Mouse (Mus musculus) Patski (cell line): Measurements from ENCODE around the gene Olfr161. TPM values are rescaled to one million over a fixed set of nuclear protein-coding genes. Genes with fewer than 3 reads are reported as not detected.
"Not testable (repeated sequence)": the region's sequence is repeated elsewhere in the genome, so short reads cannot be mapped to it uniquely, and the experiment has no call there.

Experiments used
- ATAC-seq: fragments of 100-300 bp; one replicate; pipeline ENCODE4 v1.8.0; 2021
- CTCF ChIA-PET: fragments of 350-600 bp; sonication (Branson Sonifier 250); formaldehyde crosslinking; loops from one replicate; lab custom pipeline; 2022; ENCODE audit warnings: inconsistent platforms; lab: Charles Lee
- POLR2A ChIA-PET: fragments of 350-600 bp; sonication (Branson Sonifier 250); formaldehyde crosslinking; loops from one replicate; lab custom pipeline; 2022; ENCODE audit warnings: antibody characterized with exemption, inconsistent platforms; lab: Charles Lee
- DNase-seq: peaks from one replicate; pipeline ENCODE4 v3.0.0-alpha.2; 2011; ENCODE audit warnings: low read depth, low spot score
- H3K27me3 ChIP-seq: fragments of 371-371 bp; one replicate; pipeline ENCODE4 v1.5.1; 2021
- CTCF ChIP-seq: fragments of 100-300 bp; IDR thresholded peaks from one replicate; pipeline ENCODE4 v1.5.1; 2021
- in situ Hi-C: fragments of 300-500 bp; cut with MboI; formaldehyde crosslinking; loops from 3 replicates; pipeline ENCODE4 v1.11.1; 2018; ENCODE audit warnings: low pct_unique_long_range_greater_than_20kb, mixed read lengths
- polyA plus RNA-seq: library from polyadenylated mRNA; unstranded; gene quantifications from one replicate; pipeline ENCODE4 v1.2.3, GENCODE M21; 2021

Olfr161 gene
- polyA plus RNA-seq: not detected

DNA sequence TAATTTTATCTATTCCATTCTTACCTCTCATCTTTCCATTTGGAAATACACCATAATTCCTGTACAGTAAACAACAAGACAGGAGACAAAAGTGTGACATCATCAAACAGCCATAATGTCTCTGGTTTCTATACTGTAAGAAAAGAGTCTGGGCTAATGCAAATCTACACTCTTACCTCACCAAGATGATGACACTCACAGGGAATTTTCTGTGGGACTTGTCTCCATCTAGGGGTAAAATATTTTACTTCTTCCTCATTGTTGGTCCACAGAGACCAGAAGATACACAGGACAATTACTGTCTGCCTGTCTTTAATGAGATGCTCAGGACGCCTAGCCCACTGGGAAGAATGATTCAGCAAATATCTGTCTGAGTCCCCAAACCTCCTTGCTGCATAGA is at the start of gene Olfr161:
TSS of gene Olfr161 (plus strand) at position 352 of the 400 bp plus-strand sequence.
- ChIA-PET POLR2A (no interaction called here), CTCF (no interaction called here)
- no peak for TF ChIP-seq CTCF
- no peak for DNase-seq
- in situ Hi-C loops: no loop called here
- H3K27me3 ChIP-seq: no peaks in the 10 kb centered on the region
- ATAC-seq: no peak

DNA sequence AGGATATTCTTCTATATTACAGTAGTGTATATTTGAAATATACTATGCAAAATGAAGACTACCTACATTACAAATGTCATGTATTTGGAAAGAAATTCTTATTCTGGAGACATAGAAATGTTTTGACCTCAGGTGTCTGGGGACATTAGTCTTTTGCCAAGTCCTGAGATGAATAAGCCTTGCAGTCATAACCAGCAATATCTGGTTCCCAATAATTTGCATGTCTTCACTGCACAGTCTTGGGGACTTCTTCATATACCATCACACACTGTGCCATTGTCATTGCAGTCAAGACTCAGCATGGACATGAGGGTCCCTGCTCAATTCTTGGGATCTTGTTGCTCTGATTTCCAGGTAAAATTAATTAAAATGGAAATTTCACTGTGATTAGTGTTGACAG is 27.3 kb upstream of the Olfr161 start:
- in situ Hi-C loops: no loop called here
- H3K27me3 ChIP-seq: no peaks in the 10 kb centered on the region
- DNase-seq: no peak
- ChIA-PET CTCF (no interaction called here), POLR2A (no interaction called here)
- no peak for TF ChIP-seq CTCF
- no peak for ATAC-seq

DNA sequence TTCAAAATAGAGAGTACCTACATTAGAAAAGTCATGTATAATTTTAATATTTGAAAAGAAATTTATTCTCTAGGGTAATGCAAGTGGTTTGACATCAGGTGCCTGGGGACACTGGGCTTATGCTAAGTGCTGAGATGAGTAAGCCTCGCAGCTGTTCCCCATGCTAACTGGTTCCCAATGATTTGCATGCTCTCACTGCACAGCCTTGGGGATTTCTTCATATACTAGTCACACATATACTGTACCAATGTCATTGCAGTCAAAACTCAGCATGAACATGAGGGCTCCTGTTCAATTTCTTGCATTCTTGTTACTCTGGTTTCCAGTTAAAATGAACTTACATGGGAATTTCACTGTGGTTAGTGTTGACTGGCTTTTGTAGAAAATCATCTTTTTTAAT is 13.2 kb upstream of the Olfr161 start:
- H3K27me3 ChIP-seq, in situ Hi-C loops, DNase-seq, ATAC-seq, POLR2A ChIA-PET, CTCF ChIA-PET: not testable (repeated sequence)

DNA sequence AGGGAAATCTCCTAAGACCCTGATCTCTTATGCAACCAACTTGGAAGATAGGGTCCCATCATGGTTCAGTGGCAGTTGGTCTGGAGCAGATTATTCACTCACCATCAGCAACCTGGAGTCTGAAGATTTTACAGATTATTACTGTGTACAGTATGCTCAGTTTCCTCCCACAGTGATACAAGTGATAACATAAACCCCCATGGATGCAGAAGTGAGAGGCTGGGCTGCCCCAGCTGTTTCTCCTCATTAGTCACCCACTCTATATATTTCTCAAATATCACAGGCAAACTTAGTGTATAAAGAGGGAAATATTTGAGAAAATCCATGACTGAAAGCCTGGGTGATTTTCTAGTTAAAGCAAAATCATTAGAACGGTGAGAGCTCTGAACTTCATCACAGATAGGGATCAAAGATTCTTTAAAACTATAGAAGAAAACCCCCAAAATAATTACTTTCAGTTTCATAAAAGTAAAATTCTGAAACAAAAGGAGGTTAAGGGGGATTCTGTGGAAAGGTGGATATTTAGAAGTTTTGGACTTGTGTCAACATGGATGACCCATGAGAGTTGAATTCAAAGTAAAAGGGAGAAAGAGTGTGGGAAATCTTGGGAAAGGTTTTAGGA is 12.5 kb upstream of the Olfr161 start:
- in situ Hi-C loops, CTCF ChIA-PET, H3K27me3 ChIP-seq, ATAC-seq, DNase-seq, POLR2A ChIA-PET: not testable (repeated sequence)

DNA sequence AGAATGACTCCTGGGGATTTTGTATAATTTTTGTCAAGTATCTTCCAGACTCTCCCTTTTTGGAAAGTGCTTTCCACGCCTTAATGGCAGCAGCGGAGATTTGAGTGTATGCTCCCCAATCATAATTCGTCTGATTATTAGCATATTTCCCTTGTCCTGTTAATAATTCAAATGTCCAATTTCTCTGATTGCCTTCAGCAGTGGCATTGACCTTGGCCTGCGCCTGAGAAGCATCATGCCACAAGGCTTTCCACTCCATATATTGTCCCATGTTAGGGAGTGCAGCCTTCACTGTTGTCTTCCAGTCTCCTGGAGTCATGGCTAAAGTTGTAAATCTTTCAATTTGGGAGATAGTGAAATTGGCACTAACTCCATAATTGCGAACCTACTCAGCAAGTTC is 40.5 kb downstream of the Olfr161 start:
- DNase-seq, H3K27me3 ChIP-seq, CTCF ChIA-PET, in situ Hi-C loops, POLR2A ChIA-PET, ATAC-seq: not testable (repeated sequence)

DNA sequence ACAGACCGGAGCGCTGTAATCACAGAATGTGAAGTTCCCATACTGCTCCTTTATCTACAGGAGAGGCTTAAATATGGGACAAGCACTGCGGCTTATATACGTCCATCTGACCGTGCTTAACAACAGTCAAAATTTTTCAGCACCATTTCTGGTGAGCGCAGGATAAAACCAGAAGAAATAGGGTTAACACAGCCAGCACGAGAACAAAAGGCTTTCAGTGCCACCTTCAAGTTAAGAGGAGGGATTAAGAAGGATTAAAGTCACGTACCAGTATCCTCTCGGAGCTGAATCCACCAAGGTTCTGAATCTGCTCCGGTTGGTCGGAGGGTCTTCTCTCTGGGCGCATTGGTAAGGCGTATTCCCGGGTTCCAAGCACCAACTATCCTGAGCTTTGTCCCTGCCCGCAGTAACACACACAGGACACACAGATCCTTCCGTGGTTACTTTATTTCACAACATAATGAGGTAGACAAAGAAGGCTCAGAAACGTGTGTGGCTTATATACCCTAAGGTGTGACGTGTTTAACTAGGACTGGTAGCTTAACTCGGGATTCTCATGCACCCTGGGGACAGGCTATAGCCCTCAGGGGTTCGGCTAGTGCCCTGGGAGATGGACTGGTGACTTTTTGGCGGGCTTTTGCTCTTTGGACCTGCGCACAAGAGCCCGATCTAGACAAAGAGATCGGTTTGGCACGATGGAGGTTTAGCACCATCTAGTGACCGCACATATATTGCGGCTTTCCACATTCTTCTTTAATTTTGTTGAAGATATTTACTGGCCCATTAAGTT is 41.9 kb downstream of the Olfr161 start:
- DNase-seq, H3K27me3 ChIP-seq, POLR2A ChIA-PET, ATAC-seq, CTCF ChIA-PET, in situ Hi-C loops: not testable (repeated sequence)
- TF ChIP-seq CTCF: peak; percentile 79

Other genes with a start within 250 kb of the Olfr161 start
- not detected for gene Mefv, start 127.1 kb downstream of the Olfr161 start, polyA plus RNA-seq
- gene Zfp263, start 153.1 kb downstream of the Olfr161 start, polyA plus RNA-seq: 21.3 TPM
- 0.04 TPM for gene Olfr15, start 239.8 kb downstream of the Olfr161 start, polyA plus RNA-seq